Mouse (Mus musculus): ENCODE data around the gene 4933436I01Rik. TPM values are rescaled to one million over a fixed set of nuclear protein-coding genes. Genes with fewer than 3 reads are reported as not detected.

The 4933436I01Rik gene
- not detected in 2 replicates for polyA plus RNA-seq (2015; fragmentation: Nextera tagmentation; extraction: Ambion mirVana)

GRCm38 (mm10) chrX:67921350-67921749 lies at the start of gene 4933436I01Rik:
TSS of gene 4933436I01Rik (minus strand) at chrX:67921450.
- Histone ChIP-seq H3K27me3 (no peaks in the 10 kb centered on the region), H3K36me3 (no peaks in the 10 kb centered on the region), H3K9ac (no peak within 1 kb of the TSS), H3K27ac (replicated peaks) (no peak within 1 kb of the TSS), H3K4me2 (no peak within 1 kb of the TSS), H3K4me1 (replicated peaks) (no peaks in the 10 kb centered on the region), H3K9me3 (no peaks in the 10 kb centered on the region), H3K4me3 (no peak within 1 kb of the TSS)
- no peak for ATAC-seq (ENCODE audit: low read depth)
- 63% methylated on average over 1 of the region's 1 CpGs for WGBS

GRCm38 (mm10) chrX:67924769-67925470 lies 3.7 kb upstream of the 4933436I01Rik start:
- Histone ChIP-seq H3K27ac (replicated peaks) (no peak overlapping the region), H3K9me3 (no peaks in the 10 kb centered on the region), H3K9ac (no peak overlapping the region), H3K27me3 (no peaks in the 10 kb centered on the region), H3K36me3 (no peaks in the 10 kb centered on the region), H3K4me3 (no peak overlapping the region), H3K4me2 (no peak overlapping the region), H3K4me1 (replicated peaks) (no peaks in the 10 kb centered on the region)
- no peak for ATAC-seq (ENCODE audit: low read depth)
- WGBS = 75% methylated on average over 1 of the region's 1 CpGs

- ATAC-seq (ENCODE audit: low read depth) = no peak
Observed at GRCm38 (mm10) chrX:67883406-67883805, 37.8 kb downstream of the 4933436I01Rik start.

More at GRCm38 (mm10) chrX:67883406-67883805, 37.8 kb downstream of the 4933436I01Rik start:
- H3K4me2 ChIP-seq = no peak overlapping the region
- H3K9me3 ChIP-seq = no peaks in the 10 kb centered on the region
- H3K27ac ChIP-seq (replicated peaks) = no peak overlapping the region
- no peaks in the 10 kb centered on the region for H3K36me3 ChIP-seq
- H3K27me3 ChIP-seq = no peaks in the 10 kb centered on the region
- no peak overlapping the region for H3K9ac ChIP-seq
- H3K4me3 ChIP-seq = no peak overlapping the region
- H3K4me1 ChIP-seq (replicated peaks) = no peaks in the 10 kb centered on the region
- WGBS = 81% methylated on average over 3 of the region's 3 CpGs

Other genes with a start within 250 kb of the 4933436I01Rik start
- not detected in 2 replicates for gene Gm1140, start 227.9 kb downstream of the 4933436I01Rik start, polyA plus RNA-seq (2015; fragmentation: Nextera tagmentation; extraction: Ambion mirVana)
- not detected in 2 replicates for gene Gm14692, start 225.8 kb downstream of the 4933436I01Rik start, polyA plus RNA-seq (2015; fragmentation: Nextera tagmentation; extraction: Ambion mirVana)